Mouse (Mus musculus) lung, adult 2 months (tissue): ENCODE measurements around the gene Nhlrc4.

ENCODE experiments used
- CTCF ChIP-seq: fragments of 200-500 bp; IDR thresholded peaks from 2 replicates; pipeline ENCODE4 v1.5.1; 2011; ENCODE audit warnings: mild to moderate bottlenecking, low read length, control low read depth; ENCODE audit not compliant: insufficient read depth
- POLR2A ChIP-seq: fragments of 200-500 bp; IDR thresholded peaks from 2 replicates; pipeline ENCODE4 v1.6.1; 2011; ENCODE audit warnings: low read depth, mild to moderate bottlenecking, control low read depth, low read length, borderline replicate concordance; ENCODE audit errors: extremely low read depth

DNA sequence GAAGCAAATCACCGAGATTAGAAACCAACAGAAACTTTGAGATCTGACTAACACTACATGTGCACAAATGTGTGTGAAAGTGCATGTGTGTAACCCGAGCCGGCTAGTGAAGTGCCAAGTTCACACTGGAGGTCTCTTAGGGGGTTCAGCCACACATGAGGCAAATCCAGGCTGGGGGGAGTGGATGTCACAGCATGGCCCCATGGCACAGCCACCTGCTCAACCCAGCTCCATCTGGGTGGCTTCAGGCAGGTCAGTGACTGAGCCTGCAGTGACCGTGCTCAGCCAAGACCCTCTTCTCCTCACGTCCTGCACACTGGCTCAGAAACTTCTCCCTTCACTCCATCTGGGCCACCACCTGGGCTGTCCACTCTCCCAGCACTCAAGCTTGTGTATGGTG, 5.2 kb upstream of the Nhlrc4 start:
- TF ChIP-seq CTCF: no peak
- TF ChIP-seq POLR2A: no peak
